Mouse (Mus musculus) myocyte (in vitro differentiated cells): ENCODE measurements at regions not wholly inside any gene's neighbourhood (a gene's known extent, or its start where the extent isn't known, plus 50 kb on each side); places are given as distances from the start of the nearest gene placed in this dataset.

Experiments used
- CEBPB ChIP-seq: IDR thresholded peaks from 2 replicates; pipeline ENCODE4 v1.6.1; 2011; ENCODE audit warnings: mild to moderate bottlenecking, moderate library complexity; ENCODE audit not compliant: poor library complexity, insufficient read depth, severe bottlenecking
- E2F4 ChIP-seq: IDR thresholded peaks from one replicate; pipeline ENCODE4 v1.6.1; 2011; ENCODE audit warnings: mild to moderate bottlenecking, control low read depth, moderate library complexity; ENCODE audit not compliant: insufficient read depth
- POLR2A ChIP-seq: IDR thresholded peaks from one replicate; pipeline ENCODE4 v1.6.1; 2011; ENCODE audit warnings: low read depth, mild to moderate bottlenecking, control low read depth, moderate library complexity; ENCODE audit not compliant: insufficient read length
- SRF ChIP-seq: IDR thresholded peaks from one replicate; pipeline ENCODE4 v1.6.1; 2011; ENCODE audit warnings: low read depth; ENCODE audit not compliant: control insufficient read depth, insufficient read length
- TCF12 ChIP-seq: IDR thresholded peaks from one replicate; pipeline ENCODE4 v1.6.1; 2011; ENCODE audit warnings: mild to moderate bottlenecking, control low read depth; ENCODE audit not compliant: poor library complexity, insufficient read depth, severe bottlenecking
- TCF3 ChIP-seq: IDR thresholded peaks from one replicate; pipeline ENCODE4 v1.6.1; 2011; ENCODE audit warnings: low read depth, control low read depth; ENCODE audit not compliant: insufficient read length

DNA sequence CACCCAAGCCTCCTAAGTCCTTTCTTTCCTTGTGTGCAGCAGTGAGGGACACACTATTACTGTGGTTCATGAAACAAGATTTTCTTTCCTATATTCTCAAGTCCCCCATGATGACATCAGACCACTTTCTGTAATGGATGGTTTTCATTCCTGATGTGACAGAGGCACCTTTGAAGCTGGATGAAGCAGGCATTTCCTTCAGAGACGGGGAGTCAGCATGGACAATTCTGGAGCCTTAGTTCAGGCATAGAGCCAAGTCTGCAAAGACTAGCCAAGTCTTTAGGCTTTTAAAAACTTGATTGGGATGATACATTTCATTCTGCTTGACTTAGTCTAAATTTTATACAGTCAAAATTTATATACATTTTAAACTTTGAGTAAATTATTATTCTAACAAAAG lies 124.6 kb upstream of the Cnr1 start:
- TF ChIP-seq POLR2A (no peak), TCF12 (no peak), TCF3 (no peak), E2F4 (no peak), CEBPB (no peak), SRF (no peak)
